Mouse (Mus musculus): ENCODE results near the gene Cdh5. TPM values are rescaled to one million over a fixed set of nuclear protein-coding genes. Genes with fewer than 3 reads are reported as not detected.
"Not testable (repeated sequence)": the region's sequence is repeated elsewhere in the genome, so short reads cannot be mapped to it uniquely, and the experiment has no call there.

The Cdh5 gene
- polyA plus RNA-seq, 1 experiment = 9.0 TPM

DNA sequence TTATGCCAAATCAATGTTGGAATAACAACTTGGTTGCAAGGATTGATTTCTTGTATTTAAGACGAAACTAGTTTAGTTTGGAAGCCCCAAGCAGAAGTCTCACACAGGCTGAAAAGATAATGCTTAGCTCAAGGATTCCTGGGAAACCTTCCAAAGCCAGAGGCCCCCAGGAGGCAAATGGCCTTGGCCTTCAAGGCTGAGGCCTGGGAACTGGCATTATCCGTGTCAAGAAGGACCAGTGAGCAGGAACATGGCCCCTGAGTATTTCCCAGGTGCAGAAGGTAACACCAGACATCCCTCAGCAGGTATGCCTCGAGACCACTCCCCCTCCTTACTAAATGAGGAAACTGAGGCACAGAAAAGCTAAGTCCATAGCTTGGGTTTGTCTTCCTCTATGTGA is 12.5 kb upstream of the Cdh5 start:
- WGBS = 73% methylated on average over 3 of the region's 3 CpGs
- DNase-seq (ENCODE audit: low read depth, low spot score) = no peak

DNA sequence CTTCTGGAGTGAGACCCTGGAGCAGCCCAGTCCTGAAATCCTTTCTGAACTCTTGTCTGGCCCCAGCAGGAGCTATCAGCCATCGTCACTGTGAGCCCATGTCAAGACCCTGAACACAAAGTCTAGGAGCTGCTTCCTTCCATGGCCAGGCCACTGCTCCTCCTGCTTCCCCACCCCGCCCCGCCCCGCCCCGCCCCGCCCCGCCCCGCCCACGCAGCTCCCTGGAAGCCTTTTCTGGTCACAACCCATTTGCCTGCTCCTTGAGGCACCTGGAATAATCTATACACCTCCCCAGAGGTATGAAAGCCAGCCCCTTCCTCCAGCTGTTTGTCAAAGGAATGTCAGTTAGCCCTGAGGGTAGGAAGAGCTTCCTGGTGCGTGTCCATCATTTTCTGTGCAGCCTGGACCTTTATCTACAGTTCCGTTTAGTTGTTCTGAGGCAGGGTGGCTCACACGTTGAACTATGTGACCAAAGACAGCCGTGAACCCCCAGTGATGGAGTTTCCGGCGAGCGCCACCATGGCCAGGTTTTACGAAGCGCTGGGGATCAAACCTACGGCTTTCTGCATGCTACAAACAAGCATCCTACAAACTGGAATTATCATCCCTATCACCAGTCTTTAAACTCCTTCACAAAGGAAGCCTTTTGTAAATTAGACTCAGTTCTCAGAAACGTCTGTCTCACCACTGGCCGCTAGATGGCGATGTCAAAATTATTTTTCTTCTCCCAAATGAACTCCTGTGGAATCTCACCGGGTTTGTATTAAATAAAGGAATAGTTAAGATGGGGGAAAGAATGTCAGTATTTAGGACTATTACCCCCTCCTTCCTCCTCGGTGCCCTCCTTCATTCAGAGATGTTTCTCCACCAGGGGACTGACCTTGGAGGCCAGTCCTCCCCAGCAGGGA is 10.2 kb upstream of the Cdh5 start:
- DNase-seq (ENCODE audit: low read depth, low spot score) = not testable (repeated sequence)

DNA sequence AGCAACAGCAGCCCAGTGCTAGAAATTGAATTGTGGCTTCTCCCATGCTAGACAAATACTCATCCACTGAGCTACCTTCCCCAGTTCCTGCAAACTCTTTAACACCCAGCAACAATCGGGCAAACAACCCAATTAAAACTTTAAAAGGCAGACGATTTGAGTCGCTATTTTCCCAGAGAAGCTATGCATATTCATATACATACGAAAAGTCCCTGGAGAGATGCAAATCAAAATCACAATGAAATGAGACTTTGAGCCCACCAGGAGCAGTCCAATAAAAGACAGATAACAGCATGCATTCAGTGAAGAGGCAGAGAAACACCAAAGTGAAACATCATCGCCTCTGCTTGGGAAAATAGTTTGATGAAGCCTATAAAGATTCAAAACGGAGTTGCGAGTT is 8.1 kb upstream of the Cdh5 start:
- no peak for DNase-seq (ENCODE audit: low read depth, low spot score)
- 60% methylated on average over 7 of the region's 7 CpGs for WGBS

More for the DNA sequence above, 10.2 kb upstream of the Cdh5 start:
- WGBS = 8% methylated on average over 24 of the region's 24 CpGs

- 79% methylated on average over 9 of the region's 9 CpGs for WGBS
- no peak for DNase-seq (ENCODE audit: low read depth, low spot score)
Observed at GRCm38 (mm10) chr8:104095595-104095994, 5.8 kb upstream of the Cdh5 start.

GRCm38 (mm10) chr8:104096644-104097043 is 4.8 kb upstream of the Cdh5 start:
- DNase-seq (ENCODE audit: low read depth, low spot score) = no peak
- 48% methylated on average over 10 of the region's 10 CpGs for WGBS

DNA sequence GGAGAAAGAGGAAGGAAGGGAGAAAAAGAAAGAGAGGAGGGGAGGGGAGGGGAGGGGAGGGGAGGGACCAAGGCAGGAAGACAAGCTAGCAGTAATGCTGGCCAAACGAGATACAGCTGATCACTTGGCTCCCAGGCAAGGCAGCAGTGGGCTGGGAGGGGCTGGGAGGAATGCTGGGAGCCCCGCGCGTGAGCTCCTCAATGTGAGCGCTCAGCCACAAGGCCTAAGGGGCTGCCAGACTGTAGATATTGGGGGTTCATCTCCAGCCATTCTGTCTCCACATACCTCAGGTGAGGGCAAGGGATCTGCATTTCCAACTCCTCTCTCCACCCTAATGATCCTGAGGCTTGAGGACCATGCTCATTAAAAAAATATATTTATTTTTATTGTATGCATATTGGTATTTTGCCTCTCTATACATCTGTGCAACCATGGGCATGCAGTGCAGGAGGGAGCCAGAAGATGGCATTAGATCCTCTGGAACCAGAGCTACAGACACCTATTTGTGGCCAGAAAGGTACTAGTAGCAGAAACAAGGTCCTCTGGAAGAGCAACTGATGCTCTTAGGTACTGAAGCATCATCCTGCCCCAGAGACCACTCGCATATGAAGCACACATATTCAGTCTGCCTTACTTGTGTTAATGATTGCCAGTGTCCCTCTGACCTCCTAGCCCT is 2.6 kb upstream of the Cdh5 start:
- no peak for DNase-seq (ENCODE audit: low read depth, low spot score)
- 24% methylated on average over 5 of the region's 6 CpGs for WGBS

GRCm38 (mm10) chr8:104099347-104100099 is 1.9 kb upstream of the Cdh5 start:
- 56% methylated on average over 20 of the region's 20 CpGs for WGBS
- DNase-seq (ENCODE audit: low read depth, low spot score) = no peak

- WGBS = 87% methylated on average over 6 of the region's 6 CpGs
- DNase-seq (ENCODE audit: low read depth, low spot score) = not testable (repeated sequence)
Observed at GRCm38 (mm10) chr8:104100724-104101123, 701 bp upstream of the Cdh5 start.

- DNase-seq (ENCODE audit: low read depth, low spot score) = no peak
- WGBS = 59% methylated on average over 7 of the region's 7 CpGs
Observed at GRCm38 (mm10) chr8:104103462-104103861, 2.0 kb downstream of the Cdh5 start.

DNA sequence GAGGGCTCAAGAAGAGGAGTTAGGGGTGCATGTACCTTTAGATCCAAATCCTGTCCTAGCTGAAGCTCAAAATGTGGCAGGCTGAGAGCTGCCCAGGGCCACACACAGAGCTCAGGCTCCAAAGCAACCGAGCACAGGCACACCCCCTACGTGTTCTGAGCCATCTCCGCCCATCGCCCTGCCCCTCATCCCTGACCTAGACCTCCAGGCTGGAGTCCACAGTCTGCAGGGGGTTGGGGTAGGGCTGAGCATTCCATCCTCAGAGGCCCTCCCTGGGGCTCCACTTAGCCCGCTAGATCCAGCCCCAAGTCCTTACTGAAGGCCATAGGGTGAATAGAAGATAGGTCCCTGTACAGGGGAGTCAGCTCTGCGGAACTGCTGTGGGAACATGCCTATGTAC is 4.3 kb downstream of the Cdh5 start:
- DNase-seq (ENCODE audit: low read depth, low spot score) = no peak
- 54% methylated on average over 6 of the region's 6 CpGs for WGBS

- DNase-seq (ENCODE audit: low read depth, low spot score) = no peak
- 73% methylated on average over 7 of the region's 7 CpGs for WGBS
Observed at GRCm38 (mm10) chr8:104106276-104106946, 5.0 kb downstream of the Cdh5 start.

GRCm38 (mm10) chr8:104107111-104107510 is 5.7 kb downstream of the Cdh5 start:
- no peak for DNase-seq (ENCODE audit: low read depth, low spot score)

DNA sequence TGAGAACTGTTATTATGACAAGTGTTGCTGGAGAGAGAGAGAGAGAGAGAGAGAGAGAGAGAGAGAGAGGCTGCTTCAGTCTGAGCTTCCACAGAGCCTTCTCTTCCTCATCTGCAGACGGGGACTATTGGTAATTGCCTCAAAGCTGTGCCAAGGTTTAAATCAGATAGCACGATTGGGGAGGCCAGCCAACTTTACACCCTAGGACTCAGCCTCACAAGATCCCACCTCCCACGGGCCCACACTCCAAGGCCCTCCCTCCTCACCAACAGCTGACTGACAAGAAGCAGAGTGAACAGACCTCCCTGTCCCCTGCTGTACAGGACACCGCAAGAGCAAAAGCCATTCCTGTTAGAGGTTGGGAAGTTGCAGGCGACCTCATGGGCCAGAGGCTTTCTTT is 6.6 kb downstream of the Cdh5 start:
- DNase-seq (ENCODE audit: low read depth, low spot score) = no peak
- WGBS = 35% methylated on average over 5 of the region's 5 CpGs

DNA sequence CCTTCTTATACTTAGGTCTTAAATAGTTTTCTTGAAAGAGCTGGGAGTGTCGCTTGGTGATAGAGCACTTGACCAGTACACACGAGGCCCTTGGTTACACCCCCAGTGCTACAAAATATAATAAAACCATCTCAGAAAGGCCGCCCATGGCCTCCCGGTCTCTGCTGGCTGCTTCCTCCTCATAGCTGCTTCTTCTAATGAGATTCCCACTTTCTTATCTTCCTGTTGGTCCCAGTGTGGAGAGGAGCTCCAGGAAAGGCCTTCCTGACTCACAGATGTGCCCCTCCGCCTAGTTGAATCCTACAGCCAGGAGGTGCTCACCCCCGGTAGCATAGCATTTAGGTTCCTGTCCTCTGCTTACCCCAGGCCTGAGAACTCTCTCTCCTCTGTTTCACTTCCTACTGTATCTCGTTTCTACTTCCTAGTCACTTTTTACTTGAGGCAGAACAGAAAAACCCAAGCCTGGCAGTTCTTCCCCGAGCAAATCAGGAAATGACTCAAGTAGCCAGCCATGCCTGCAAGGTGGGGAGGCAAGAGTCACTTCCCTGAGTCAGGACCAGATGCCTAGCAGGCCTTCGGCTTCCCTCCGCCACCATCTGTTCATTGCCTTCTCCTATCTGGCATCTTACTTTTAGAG is 9.2 kb downstream of the Cdh5 start:
- DNase-seq (ENCODE audit: low read depth, low spot score) = no peak

DNA sequence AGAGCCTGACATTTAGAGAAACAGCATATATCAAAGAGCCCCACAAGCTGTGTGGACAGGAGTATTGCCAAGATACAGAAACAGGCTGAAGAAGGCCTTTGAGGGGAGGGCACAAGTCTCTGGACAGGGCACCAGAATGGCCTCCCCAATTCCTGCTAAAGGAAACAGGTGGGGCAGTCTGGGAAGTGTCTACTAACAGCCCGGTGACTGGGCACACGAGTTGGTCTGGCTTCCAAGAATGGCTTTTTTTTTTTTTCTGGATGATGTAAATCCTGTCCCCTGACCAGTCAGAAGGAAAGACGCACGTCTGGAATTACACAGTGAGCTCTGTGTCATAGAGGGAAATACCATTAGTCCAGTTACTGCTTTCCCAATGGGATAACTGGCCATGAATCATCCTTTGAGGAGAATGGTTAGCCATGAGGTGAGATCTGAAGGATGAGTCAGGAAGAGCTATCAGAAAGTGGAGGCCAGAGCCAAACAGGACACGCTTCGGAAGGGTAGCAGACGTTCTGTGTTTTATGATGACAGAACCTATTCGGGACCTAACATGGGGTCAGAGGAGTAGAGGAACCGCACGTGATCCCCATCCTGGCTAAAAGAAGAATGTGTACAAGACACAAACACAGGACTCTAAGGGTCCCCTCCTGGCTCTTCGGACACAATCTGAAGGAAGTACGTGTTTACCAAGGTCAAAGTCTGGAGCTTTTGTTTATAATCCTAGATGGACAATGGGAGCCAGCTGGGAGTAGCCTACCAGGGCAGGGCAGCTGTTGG is 20.4 kb downstream of the Cdh5 start:
- 70% methylated on average over 12 of the region's 12 CpGs for WGBS
- no peak for DNase-seq (ENCODE audit: low read depth, low spot score)

More for the DNA sequence above, 9.2 kb downstream of the Cdh5 start:
- WGBS = 70% methylated on average over 10 of the region's 10 CpGs

DNA sequence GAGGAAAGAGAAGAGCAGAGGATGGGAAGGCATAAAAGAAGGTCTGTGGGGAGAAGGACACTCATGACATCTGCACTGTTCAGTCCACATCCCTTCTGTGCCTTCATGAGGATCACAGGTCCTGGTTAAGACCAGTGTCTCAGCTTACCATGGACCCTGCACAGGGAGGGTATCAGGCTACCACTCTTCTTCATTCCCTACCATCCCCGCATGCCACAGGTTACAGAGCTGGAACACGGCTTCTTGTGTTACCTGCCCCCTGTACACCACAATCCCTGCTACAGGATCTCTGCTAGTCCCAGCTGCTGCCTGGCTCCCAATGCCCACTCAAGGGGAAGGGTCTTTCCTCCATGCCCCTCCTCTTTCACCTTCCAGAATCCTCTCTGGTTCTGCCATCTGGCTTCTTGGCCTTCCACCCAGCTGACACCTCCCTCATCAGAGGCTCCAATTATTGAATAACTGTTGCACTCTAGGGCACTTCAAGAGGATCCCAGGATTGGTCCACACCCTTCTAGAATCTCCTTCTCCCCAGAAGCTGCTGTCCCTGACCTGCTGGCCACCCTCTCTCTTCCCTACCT is 21.7 kb downstream of the Cdh5 start:
- DNase-seq (ENCODE audit: low read depth, low spot score) = no peak
- 88% methylated on average over 2 of the region's 2 CpGs for WGBS

GRCm38 (mm10) chr8:104124534-104124933 is 23.1 kb downstream of the Cdh5 start:
- 71% methylated on average over 5 of the region's 5 CpGs for WGBS
- no peak for DNase-seq (ENCODE audit: low read depth, low spot score)

- no peak for DNase-seq (ENCODE audit: low read depth, low spot score)
- 54% methylated on average over 4 of the region's 4 CpGs for WGBS
Observed at GRCm38 (mm10) chr8:104127160-104127883, 25.9 kb downstream of the Cdh5 start.
